Mouse (Mus musculus) adipocyte (in vitro differentiated cells): ENCODE data around the gene Gpatch4.

Experiments used
- DNase-seq: peaks from one replicate; pipeline ENCODE4 v3.0.0-alpha.2; 2016; ENCODE audit warnings: low spot score

The Gpatch4 gene

DNA sequence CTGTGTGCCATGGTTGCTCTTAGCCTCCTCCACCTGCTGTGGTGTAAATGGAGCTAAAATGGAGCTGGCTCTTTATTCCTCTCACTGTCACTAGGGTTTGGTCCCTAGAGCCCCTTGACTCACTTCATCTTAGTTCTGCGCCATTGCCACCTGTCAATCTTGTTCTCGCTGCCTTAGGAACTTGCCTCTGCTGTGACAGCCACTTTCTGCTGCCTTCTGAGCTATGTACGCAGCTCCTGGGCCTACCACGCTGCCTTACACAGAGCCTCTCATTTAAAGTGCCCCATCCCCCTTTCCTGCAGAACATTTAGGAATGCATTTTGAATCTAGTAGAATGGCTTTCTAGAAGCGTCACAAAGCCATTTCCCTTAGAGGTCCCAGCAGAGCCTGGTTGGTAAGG, 51.2 kb downstream of the Gpatch4 start:
- no peak for DNase-seq

DNA sequence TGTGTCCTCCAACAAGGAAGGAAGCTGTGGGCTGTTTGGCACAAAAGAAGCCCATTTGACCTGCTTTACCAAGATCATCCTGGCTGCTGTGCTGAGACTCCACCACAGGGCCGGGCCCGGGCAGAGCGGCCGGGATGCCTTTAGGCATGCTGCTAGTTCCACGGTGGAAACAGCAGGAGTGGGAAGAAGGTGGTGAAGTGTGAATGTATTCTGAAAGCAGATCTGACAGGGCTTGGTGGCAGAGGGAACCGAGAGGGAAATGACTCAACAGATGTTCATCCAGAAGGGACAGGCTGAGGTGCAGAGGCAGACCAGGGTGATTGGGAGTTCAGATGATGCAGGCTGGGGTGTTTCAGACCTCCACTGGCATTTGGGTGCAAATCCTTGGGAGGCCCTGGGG, 54.8 kb downstream of the Gpatch4 start:
- no peak for DNase-seq

DNA sequence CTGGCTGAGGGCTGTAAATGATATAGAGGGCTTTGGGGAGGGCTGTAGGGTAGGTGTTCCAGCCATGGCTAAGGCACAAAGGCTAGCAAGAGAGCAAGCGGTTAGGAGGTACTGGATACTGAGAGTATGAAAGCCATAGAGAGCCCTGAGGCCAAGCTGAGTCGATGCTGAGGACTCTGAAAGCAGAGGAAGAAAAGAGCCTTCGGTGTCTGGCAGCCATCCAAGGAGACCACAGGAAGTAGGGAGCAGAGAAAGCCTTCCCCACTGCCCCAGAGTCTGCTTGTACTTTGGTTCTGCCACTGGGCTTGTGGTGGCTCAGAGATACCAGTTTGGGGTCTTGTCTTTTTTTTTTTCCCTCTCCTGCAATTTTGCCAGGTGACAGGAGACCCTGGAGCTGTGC, 57.3 kb downstream of the Gpatch4 start:
- no peak for DNase-seq

DNA sequence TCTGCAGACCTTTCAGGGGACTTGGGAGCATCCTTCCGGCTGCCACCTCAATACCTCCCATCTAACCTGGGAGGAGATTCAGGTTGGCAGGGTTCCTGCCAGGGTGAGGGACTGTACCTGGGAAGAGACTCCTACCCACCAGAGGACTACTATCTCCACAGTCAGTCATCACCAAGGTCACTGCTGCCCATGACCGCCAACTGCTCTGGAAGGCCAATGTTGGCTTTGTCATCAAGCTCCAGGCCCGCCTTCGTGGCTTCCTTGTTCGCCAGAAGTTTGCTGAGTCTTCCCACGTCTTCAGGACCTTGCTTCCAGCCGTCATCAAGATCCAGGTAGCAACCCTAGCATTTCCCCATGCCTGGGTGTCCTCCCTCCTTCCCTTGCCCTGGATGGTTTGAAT, 58.8 kb downstream of the Gpatch4 start:
- DNase-seq = no peak

DNA sequence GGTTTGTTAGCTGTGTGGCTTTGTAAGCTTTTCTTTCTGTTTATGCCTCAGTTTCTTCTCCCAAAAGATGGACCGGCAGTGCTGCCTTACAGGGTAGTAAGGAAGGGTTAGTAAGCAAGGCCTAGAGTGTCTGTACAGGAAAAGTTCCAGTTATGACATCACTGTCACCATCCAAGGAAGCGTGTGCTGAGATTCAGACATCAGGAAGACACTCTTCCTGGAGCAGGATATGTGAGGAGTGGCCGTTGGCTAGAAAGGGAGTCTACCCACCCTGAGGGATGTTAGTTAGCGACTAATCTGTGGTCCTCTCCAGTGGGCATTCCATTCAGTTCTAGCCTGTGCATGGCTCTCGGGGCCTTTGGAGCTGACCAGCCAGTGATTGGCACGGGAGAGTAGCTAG, 59.3 kb downstream of the Gpatch4 start:
- DNase-seq = no peak

DNA sequence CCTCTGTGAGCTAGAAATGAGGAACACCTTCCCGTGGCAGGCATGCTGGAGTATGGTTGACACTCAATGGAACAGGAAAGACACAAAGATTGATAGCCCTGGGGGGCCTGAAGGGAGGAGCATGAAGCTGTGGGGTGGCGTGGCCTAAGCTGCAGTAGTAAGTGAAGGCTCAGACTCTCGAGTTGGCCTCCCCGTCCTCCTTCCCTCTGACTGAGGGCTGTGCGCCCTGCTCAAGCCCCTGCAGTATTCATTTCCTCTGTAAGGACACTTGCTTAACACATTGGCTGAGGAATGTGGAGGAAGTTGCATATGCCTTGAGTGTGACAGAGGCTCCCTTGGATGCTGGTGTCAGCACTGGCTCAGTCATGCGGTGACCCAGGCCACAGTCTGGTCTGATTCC, 59.7 kb downstream of the Gpatch4 start:
- DNase-seq = no peak
